Mouse (Mus musculus) kidney, adult 2 months (tissue): ENCODE measurements at regions not wholly inside any gene's neighbourhood (a gene's known extent, or its start where the extent isn't known, plus 50 kb on each side); places are given as distances from the start of the nearest gene placed in this dataset.

Experiments
- CTCF ChIP-seq: fragments of 200-500 bp; conservative IDR thresholded peaks from 2 replicates; pipeline ENCODE4 v1.5.1; 2011; ENCODE audit warnings: low read depth, mild to moderate bottlenecking, control low read depth, low read length, moderate library complexity, mixed read lengths; ENCODE audit not compliant: insufficient read depth, insufficient read length
- POLR2A ChIP-seq: fragments of 200-500 bp; IDR thresholded peaks from one replicate; pipeline ENCODE4 v1.6.1; 2011; ENCODE audit warnings: low read depth, low read length, control low read depth

DNA sequence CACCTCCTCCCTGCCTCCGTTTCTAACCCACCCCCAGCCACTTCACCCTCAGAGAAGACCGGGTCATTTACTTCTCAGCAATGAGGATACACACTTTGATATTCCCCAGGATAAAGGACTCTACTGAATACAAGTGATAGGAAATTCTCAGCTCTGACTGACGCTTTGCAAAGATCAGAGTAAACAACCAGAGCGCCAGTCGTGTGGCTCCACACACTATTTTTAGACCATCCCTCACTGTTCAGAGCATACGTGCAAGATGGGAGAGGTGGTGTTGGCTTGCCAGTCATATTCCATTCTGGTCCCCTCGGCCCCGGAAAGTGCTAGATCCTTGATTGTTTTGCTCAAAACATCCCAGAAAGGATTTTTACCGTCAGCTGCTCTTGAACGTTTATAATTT is 266.8 kb upstream of the Zfp637 start:
- TF ChIP-seq CTCF (no peak), POLR2A (no peak)
